Mouse (Mus musculus): ENCODE data around the gene Mrtfa.

DNA sequence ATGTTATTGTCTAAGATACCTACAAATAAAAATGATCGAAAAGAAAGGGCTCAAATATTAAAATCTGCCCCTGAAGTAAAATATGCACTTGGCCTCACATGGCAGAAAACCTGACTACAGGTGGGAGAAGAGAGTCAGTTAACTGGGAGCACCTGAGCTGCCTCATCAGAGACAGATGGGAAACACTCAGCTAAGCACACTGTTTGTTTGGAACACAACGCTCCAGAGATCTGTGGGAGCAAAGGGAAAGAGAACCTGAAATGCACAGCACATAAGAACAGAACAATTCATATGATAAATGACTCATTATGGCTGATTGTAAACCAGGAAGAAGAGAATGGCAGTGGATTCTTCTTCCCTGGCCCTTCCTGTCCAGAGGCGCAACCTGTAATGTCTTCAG is 87.1 kb downstream of the Mrtfa start:
- TF ChIP-seq POLR2A (IDR thresholded peaks at IDR 0.05; ENCODE audit: insufficient read depth, low read length) (no peak), EP300 (IDR thresholded peaks at IDR 0.05; ENCODE audit: insufficient read depth, low read depth, low read length) (no peak)

All from ES-Bruce4 (cell line).